Mouse (Mus musculus): ENCODE measurements around the gene BC049715.
"Not testable (repeated sequence)": the region's sequence is repeated elsewhere in the genome, so short reads cannot be mapped to it uniquely, and the experiment has no call there.

BC049715 gene

DNA sequence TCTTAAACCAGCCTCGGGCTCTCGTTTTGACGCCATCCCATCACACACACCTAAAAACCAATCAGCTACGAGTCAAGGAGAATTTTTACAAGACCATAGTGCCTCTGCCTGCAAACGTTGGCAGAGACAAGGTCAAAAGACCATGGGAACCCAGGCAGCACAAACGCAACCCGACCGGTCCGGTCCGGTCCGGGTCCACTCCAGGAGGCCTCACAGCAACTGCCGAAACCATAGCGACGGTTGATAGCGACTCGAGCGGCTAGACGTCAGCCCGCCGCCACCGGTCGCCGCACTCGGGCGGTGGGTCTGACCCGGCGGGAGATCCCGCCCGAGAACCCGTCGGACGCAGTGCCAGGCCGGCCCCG is at the start of gene BC049715:
TSS of gene BC049715 (plus strand) at position 111 of the 365 bp plus-strand sequence.
- in situ Hi-C loops (cut with MboI, MseI) = loop anchor here (5.0 kb wide), 1 partner anchor 105 kb away; no protein-coding TSS in a partner anchor

DNA sequence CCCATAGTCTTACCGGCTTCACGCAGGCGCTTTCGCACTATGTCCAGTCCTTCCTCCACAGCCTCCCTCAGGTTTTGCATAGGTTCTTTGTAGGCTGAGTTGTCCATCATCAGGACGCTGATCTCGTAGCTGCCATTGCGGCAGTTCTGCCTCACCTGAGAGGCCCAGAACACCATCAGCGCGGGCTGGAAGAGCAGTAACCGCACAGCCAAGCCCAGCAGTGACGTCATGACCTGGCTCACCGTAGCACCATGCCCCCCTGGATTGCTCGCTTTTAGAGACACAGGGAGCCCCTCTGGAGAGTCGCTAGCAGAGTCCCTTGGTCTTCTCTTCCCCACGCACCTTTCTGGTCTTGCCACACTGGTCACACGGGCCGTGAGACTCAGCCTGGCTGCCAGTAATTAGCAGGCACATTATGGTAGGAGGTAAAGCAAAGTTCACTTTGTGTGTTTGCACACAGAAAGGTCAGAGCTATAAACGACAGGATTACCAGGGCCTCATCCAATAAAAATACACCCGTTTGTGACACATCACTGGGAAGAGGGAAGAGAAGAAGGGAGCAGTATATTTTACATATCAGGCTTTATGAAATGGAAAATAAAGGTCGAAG is 45.9 kb upstream of the BC049715 start, which contains the start of gene Gucy2c:
TSS of gene Gucy2c (minus strand) at position 389 of the 610 bp plus-strand sequence.
- in situ Hi-C loops (cut with MboI, MseI) = loop anchor here (10.0 kb wide), 1 partner anchor 337 kb away; no protein-coding TSS in a partner anchor

DNA sequence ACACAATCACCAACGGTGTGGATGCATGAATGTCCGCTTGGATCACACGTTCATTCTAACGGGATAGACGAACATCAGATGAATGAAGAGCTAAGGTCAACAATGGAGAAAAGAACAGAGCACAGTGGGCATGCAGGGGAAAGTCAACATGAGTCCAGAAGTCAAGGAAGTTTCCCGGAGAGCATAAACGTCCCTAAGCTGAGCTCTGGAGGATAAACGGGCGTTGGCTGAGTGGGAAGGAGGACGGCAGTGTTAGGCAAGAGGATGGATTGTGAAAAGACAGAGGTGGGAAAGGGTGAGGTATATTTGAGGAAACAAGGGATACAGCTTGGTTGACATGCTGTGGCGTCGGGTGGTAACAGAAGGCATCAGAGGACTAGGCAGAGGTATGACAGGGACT is 45.3 kb upstream of the BC049715 start:
- in situ Hi-C loops (cut with MboI, MseI) = loop anchor here (10.0 kb wide), 1 partner anchor 337 kb away; no protein-coding TSS in a partner anchor

DNA sequence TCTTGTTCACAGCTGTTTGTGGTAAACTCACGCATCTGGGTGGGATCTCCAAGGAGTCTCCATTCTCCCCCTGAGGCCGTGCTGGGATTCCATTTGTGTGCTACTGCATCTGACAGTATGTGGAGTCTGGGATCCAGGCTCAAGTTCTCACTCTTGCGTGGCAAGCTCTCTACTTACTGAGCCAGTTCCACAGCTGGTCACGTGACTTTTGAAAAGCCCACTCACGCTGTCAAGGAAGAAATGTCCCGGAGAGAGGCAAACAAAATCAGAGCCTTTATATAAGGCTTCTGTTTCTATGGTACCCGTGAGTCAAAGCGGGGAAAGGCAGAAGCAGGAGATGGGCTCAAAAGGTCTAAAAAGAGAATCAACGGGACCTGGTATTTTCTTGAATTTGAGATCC is 44.7 kb upstream of the BC049715 start:
- in situ Hi-C loops (cut with MboI, MseI) = loop anchor here (10.0 kb wide), 1 partner anchor 338 kb away; no protein-coding TSS in a partner anchor

DNA sequence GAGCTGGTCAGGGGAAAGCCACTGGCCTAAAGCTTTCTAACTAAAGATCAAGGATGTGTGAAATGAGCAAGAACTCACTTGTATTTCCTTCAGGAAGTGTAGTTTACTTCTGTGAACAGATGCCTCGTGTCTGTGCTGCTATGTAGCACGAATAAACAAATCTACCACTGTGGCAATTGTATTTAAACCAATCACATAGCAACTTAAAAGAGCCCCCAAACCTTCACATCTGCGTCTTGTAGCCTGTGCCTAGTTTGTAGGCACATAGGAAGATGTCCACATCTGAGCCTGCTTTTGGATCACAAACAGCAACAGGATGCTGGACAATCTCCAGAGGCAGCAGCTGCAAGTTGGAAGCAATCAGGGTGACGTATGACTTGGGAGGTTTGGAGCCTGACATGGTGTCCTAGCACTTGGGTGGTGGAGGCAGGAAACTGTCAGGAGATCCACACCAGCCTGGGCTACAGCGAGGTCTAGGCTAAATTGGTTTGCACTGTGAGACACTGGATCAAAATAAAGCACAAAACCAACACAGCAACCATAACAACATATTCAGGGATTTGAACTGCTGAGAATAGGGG is 37.9 kb upstream of the BC049715 start:
- in situ Hi-C loops (cut with MboI, MseI) = loop anchor here (10.0 kb wide), 1 partner anchor 345 kb away; no protein-coding TSS in a partner anchor

DNA sequence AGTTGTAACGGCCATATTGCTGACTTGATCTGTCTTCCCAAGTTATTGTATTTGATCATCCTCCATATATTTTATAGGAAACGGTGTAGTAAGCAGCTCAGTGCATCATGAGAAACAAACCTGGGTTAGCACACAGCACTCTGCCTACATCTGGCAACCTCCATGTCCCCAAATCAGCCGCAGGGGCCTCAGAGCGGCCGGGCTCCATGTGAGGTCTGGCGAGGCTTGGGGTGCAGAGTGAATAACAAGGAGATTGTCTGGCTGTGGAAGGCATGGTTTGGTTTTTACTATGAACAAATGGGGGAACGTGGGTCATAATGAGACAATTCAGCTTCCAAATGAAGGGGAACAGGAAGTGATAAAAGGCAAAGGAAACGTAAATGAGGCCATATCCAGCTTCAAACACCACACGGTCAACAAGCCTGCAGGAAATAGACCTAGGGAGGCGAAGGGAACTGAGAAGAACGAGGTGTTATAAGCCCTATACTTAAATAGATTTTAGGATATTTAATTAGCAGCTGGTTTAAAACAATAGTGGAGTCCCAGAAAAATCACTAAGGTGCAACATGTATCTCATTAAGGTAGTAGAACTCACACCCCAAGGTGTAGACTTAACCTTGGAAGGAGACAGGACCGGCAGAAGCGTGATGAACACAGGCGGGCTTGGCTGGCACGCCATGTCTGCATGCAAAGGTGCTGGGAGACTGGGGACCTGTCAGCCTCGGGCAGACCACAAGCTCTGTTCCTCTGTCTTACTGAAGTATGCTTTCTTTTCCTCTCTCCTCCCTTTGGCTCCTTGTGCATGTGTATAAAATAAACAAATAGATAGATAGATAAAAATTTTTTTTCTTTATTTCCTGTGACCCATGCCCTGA is 34.3 kb upstream of the BC049715 start:
- in situ Hi-C loops (cut with MboI, MseI) = no loop called here

DNA sequence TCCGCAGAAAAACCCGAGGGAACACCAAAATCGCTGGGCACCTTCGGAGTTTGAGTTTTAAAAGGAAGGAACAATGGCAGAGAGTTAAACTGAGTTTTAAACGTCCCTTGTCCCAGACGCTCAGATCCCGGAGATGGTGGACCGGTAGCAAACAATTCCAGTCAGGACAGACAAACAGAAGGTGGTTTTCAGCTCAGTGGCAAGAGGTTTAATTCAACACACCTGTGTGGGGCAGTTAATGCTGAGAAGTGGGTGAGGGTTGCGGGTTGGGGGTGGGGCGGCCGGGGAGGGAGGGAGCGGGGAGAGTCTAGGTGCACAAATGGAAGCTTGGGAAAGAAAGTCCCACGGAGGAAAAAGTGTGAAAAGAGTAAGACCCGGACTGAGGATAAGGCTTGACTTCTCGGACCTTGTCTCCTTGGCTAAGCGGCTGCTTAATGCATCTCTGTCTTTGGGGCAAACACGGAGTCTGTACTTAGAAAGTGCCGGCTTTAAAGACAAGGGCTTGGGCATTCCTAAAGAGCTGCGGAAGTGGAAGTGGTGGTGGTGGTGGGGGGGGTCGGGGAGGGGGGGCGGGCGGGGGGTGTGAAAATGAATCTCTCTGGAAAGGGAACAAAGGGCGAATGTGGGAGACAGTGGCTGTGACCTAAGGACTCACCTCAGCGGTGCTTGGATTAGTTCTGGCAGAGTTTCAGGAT is 33.4 kb upstream of the BC049715 start:
- in situ Hi-C loops (cut with MboI, MseI) = no loop called here

DNA sequence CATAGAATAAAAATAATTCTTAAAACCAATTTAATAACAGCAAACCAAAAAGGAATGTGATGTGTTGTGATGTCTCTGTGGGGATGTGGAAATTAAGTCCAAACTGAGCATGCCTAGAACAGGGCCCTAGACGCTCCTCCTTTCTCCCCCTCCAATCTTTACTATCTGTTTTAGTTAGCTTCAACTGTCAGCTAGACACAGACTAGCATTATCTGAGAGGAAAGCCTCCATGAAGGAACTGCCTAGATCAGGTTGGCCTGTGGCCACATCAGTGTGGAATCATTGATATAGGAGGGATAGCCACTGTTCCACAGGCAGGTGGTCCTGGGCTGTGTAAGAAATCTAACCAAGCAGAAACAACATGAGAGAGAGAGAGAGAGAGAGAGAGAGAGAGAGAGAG is 32.3 kb upstream of the BC049715 start:
- in situ Hi-C loops (cut with MboI, MseI) = no loop called here

DNA sequence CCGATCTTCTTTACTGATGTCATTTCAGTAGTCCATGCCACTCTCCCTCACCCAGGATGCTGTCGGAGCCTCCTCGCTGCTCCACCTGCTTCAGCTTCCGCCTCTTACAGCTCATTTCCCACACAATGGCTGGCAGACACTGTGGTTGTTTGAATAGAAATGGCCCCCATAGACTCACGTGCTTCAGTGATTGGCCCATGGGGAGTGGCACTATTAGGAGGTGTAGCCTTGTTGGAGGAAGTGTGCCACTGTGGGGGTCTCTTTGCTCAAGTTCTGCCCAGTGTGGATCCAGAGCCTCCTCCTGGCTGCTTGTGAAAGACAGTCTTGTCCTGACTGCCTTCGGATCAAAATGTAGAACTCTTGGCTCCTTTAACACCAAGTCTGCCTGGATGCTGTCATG is 31.6 kb upstream of the BC049715 start:
- in situ Hi-C loops (cut with MboI, MseI) = no loop called here

DNA sequence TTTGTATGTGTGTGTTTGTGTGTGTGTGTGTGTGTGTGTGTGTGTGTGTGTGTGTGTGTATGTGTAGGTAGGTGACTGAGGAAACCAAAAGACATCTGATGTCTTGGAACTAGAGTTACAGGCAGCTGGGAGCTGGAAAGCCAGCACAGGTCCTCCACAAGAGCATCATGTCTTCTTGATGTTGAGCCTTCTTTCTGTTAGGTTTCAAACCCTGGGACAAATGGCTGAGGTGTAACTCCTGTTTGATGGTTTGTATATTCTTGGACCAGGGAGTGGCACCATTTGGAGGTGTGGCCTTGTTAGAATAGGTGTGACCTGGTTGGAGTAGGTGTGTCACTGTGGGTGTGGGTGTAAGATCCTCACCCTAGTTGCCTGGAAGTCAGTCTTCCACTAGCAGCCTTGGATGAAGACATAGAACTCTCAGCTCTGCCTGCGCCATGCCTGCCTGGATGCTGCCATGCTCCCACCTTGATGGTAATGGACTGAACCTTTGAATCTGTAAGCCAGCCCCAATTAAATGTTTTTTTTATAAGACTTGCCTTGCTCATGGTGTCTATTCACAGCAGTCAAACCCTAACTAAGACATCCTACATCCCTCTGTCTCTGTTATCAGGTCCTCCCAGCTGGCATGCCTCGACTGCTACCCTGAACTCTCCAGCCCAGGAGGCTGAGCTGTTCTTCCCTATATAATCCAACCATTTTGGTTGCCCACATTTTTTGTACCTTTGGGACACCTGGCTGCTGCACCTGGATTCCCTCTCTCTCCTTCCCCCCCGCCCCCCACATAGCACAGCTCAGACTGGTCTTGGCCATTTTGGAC is 29.3 kb upstream of the BC049715 start:
- in situ Hi-C loops (cut with MboI, MseI) = not testable (repeated sequence)

DNA sequence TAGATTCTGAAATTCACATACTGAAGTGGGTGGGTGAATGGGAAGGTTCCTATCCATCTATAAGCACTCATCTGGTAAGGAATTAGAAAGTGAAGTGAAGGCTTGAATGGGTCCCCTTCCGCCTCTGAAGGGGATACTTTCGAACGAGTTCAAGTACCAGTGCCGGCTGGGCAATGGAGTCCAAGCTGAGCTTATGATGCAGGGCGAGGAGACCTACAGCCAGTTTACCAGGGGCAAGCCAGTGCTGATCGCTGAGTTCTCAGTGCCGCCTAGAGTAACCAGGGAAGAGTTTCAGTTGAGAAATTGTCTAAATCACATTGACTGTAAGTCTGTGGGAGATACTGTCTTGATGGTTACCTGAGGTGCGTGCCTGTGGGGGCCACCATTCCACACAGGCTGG is 26.7 kb upstream of the BC049715 start:
- in situ Hi-C loops (cut with MboI, MseI) = loop anchor here (25.0 kb wide), 1 partner anchor 937 kb away; the partner anchor contains the start of gene Strap

DNA sequence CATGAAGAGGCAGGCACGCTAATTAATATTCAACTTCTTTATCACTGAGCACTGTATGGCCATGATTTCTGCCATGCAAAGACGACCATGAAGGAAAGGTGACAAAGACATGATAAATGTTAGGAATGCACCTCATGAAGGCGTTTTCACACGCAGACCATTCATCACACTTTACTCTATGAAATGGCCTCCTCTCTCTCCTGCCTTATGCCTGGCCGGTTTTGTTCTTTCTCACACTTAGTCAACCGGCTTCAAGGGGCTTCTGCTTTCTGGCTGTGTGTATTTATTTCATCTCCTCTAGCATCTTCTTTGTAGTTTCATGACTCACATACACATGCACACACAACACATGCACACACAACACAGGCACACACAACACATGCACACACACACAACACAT is 26.2 kb upstream of the BC049715 start:
- in situ Hi-C loops (cut with MboI, MseI) = loop anchor here (25.0 kb wide), 1 partner anchor 936 kb away; the partner anchor contains the start of gene Strap

DNA sequence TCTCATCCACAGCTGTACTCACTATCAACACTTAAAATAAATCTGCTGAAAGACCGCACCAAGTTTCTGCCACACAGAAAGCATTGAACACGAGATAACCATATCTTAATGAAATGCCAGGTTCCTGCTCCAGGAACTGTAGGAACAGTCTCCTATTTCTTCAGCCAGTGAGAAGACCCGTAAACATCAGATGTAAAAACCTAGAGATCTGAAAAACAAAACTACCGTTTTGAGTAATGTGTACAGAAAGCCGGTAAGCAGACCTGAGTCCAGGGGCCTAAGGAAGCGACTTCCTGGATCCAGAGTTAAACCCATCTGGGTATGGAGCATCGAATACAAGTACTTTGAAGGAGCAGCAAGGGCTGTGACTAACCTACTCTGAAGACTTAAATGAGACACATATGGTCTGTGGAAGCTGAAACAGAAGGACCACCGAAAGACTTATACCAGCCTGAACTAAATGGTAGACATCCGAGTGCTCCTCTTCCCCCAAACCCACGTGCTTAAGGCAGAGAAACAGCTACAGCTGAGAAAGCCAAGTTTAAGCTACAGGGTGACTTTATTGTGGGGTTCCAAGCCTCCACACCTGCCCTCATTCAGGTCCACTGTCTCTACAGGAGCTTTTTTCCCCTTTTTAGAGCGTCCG is 24.2 kb upstream of the BC049715 start:
- in situ Hi-C loops (cut with MboI, MseI) = loop anchor here (25.0 kb wide), 1 partner anchor 934 kb away; the partner anchor contains the start of gene Strap

DNA sequence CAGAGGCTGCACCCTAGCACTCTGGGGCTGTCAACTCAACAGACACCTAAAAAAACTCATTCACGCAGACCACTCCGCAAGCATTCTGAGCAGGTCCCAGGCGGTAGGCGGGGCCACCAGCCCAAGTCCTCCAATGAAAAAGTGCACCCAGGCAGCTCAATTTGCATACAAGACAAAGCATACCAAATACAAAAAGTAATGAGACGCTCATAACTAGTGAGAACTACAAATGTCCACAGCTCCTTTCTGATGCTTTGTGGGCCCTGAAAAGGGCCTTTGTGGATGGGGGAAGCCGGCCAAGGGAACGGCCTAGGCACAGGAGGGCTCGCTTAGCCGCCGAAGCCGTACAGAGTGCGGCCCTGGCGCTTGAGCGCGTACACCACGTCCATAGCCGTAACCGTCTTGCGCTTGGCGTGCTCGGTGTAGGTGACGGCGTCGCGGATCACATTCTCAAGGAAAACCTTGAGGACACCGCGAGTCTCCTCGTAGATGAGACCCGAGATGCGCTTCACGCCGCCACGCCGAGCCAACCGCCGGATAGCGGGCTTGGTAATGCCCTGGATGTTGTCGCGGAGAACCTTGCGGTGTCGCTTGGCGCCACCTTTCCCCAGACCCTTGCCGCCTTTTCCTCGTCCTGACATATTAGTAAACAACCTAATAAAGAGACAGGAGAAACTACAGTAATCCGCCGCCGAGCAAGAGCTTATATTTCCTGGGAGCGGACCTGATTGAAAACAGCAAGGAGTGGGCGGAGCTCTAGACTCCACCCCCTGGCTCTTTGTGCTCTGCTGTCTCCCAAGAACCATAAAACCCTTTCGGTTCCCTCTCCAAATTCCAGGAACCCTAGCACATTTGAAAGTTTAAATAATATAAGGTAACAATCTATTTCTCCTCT is 23.4 kb upstream of the BC049715 start, which contains the start of gene Hist4h4:
TSS of gene Hist4h4 (minus strand) at position 677 of the 895 bp plus-strand sequence.
- in situ Hi-C loops (cut with MboI, MseI) = loop anchor here (25.0 kb wide), 1 partner anchor 933 kb away; the partner anchor contains the start of gene Strap

DNA sequence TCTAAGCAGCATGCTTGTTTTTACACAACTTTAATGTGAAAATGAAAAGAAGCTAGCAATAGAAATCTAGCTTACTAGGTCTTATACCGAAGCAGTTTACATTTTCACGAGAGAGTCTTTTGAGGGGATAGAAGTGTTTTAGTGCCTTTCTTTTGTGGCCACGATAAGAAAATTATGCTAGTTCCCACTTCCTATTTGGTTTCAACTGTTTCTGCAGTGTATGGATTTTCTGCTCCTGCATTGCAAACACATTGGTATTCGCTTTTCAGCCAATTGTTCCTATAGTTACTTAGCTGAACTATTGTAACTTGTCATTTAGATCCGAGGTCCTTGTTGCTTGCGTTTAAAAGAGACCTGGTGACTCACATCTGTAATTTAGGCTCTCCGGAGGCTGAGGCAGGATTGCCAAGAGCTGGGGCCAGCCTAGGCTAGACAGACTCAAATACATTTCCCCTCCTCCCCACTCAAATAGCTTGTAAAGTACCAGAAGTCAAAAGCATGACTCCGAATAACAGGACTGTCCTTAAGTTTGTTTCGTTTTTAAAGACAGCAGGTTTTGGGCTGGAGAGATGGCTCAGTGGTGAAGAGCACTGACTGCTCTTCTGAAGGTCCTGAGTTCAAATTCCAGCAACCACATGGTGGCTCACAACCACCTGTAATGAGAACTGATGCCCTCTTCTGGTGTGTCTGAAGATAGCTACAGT is 22.6 kb upstream of the BC049715 start:
- in situ Hi-C loops (cut with MboI, MseI) = loop anchor here (5.0 to 25.0 kb wide), 2 partner anchors 132 to 932 kb away; partner anchors contain the start of gene Strap

DNA sequence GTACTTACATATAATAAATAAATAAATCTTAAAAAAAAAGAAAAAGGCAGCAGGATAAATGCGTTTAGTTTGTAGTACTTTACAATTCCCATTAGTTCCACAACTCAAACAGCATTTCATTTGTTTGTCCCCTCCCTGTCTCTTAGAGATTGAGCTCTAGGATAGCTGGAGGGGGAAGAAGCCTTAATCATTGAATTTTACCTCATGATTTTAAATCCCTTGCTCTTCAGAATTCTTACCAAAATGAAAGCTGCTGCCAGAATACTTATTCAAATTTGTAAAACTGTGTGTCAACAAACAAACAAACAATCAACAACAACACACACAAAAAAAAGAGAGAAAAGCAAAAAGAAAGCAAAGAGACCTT is 22.0 kb upstream of the BC049715 start:
- in situ Hi-C loops (cut with MboI, MseI) = loop anchor here (5.0 to 25.0 kb wide), 2 partner anchors 132 to 932 kb away; partner anchors contain the start of gene Strap

DNA sequence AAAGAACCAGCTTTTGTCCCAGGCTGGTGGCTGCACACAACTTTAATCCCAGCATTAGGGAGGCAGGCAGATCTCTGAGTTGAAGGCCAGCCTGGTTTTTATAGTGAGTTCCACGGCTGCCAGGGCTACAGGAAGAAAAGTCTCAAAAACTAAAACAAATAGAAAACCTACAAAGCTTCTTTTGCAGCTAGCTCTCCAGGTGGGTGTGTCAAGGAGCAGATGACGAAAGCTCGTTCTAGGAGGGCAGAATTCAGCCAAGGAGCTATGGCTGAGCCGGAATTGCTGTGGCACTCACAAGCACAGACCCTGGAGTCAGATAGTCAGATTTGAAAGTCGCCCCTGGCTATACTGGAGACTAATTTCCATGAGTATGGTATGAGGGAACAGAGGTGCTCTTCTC is 20.6 kb upstream of the BC049715 start:
- in situ Hi-C loops (cut with MboI, MseI) = loop anchor here (5.0 to 25.0 kb wide), 2 partner anchors 130 to 930 kb away; partner anchors contain the start of gene Strap

Data from regulatory T cell (primary cell).